Mouse (Mus musculus) midbrain, embryonic 12.5 days (tissue): Measurements from ENCODE around the gene Esrra. TPM values are rescaled to one million over a fixed set of nuclear protein-coding genes. Genes with fewer than 3 reads are reported as not detected.

Experiments
- ATAC-seq: fragments of 200-750 bp; cut with Nextera tagmentation; 2 replicates; pipeline ENCODE4 v1.8.0; 2017; ENCODE audit warnings: low read depth, moderate TSS enrichment, moderate library complexity; ENCODE audit not compliant: low FRiP score
- H3K27ac ChIP-seq: fragments of 300-500 bp; sonication (generic); replicated peaks from 2 replicates; pipeline ENCODE4 v1.5.1; 2016; ENCODE audit warnings: mild to moderate bottlenecking
- H3K27me3 ChIP-seq: fragments of 300-500 bp; sonication (generic); 2 replicates; pipeline ENCODE4 v1.6.1; 2016; ENCODE audit warnings: mild to moderate bottlenecking
- H3K36me3 ChIP-seq: fragments of 300-500 bp; sonication (generic); 2 replicates; pipeline ENCODE4 v1.6.1; 2016
- H3K4me1 ChIP-seq: fragments of 300-500 bp; sonication (generic); 2 replicates; pipeline ENCODE4 v1.6.1; 2016
- H3K4me2 ChIP-seq: fragments of 300-500 bp; sonication (generic); replicated peaks from 2 replicates; pipeline ENCODE4 v1.6.1; 2016; ENCODE audit warnings: mild to moderate bottlenecking, moderate library complexity
- H3K4me3 ChIP-seq: fragments of 300-500 bp; sonication (generic); 2 replicates; pipeline ENCODE4 v1.5.1; 2016; ENCODE audit warnings: mild to moderate bottlenecking
- H3K9ac ChIP-seq: fragments of 300-500 bp; sonication (generic); replicated peaks from 2 replicates; pipeline ENCODE4 v1.6.1; 2016; ENCODE audit warnings: mild to moderate bottlenecking, moderate library complexity
- H3K9me3 ChIP-seq: fragments of 300-500 bp; sonication (generic); 2 replicates; pipeline ENCODE4 v1.6.1; 2016; ENCODE audit warnings: mild to moderate bottlenecking
- WGBS: fragments of 180-500 bp; shearing (Covaris S2); methylation state at CpG from one replicate; pipeline ENCODE4 v1.1.7; 2016; 5-methylcytosine and 5-hydroxymethylcytosine counted together
- microRNA-seq: library from miRNA; unstranded; fragments of <30 nt; microRNA quantifications from one replicate; pipeline ENCODE4, GENCODE M21; 2017
- polyA plus RNA-seq: library from polyadenylated mRNA; unstranded; fragments of >200 nt; fragmentation: Nextera tagmentation; extraction: Ambion mirVana; gene quantifications from 2 replicates; pipeline ENCODE4 v1.2.1, GENCODE M21; 2016

The Esrra gene
- polyA plus RNA-seq, 1 experiment from 2014 or later, result 13.9 TPM

DNA sequence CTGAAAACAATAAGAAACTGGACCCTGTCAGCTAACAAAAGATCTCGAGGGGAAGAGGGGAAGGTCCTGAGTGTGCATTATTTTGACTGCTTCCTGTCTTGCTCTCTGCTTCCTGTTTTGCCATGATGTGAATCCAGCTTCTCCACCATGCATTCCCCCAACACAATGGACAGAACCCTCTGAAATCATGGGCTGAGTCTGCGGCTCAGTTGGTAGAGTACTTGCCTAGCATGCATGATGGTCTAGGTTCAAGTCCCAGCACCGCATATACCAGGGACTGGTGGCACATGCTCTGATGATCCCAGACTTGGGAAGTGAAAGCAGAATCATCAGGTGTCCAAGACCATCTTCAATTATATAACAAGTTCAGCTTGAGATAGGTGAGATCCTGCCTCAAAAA is 48.9 kb downstream of the Esrra start:
- Histone ChIP-seq H3K27ac (no peak overlapping the region), H3K4me1 (0 out of 2 replicates have a peak, but pooled peaks cover 3% of the 10 kb centered on the region), H3K27me3 (no peaks in the 10 kb centered on the region), H3K9me3 (no peaks in the 10 kb centered on the region), H3K4me2 (no peak overlapping the region), H3K4me3 (no peak overlapping the region), H3K36me3 (no peaks in the 10 kb centered on the region), H3K9ac (no peak overlapping the region)
- ATAC-seq, result no peak
- WGBS, result 72% methylated on average over 3 of the region's 3 CpGs

DNA sequence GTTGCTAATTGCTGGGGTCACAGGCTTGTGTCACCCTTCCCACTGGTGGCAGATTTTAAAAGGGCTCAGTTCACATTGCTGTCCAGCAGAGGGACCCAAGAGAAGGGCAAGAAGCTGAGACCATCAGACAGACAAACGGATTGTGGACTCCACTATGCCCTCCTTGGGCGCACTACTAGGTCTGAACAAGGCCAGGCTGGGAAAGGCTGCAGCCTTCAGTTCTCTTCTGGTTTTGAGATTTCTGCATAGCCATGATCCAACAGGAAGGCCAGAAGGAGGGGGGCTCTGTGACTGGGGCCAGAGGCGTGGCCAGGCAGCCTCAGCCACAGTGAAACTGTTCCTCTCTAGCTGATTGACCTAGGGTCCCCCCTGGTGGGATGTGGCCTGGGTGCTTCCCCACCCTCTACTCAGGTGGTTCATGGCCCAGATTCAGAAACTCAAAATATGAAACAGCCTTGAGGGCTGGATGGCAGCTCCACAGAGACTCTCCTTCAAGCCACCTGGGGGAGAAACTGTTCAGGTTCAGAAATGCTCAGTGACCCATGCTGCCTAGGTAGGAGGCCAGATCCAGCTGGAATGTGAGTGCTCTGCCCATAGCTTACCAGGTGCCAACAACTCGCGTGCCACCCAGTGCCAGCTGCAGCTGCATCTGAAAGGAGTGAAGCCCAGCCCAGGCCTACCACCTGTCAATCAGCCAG is 49.9 kb downstream of the Esrra start:
- 0 out of 2 replicates have a peak, but pooled peaks cover 3% of the 10 kb centered on the region for H3K4me1 ChIP-seq

GRCm38 (mm10) chr19:6869355-6869754 is 52.3 kb downstream of the Esrra start:
- H3K27ac ChIP-seq, result no peak overlapping the region
- no peak overlapping the region for H3K4me2 ChIP-seq
- no peaks in the 10 kb centered on the region for H3K36me3 ChIP-seq
- 0 out of 2 replicates have a peak, but pooled peaks cover 3% of the 10 kb centered on the region for H3K4me1 ChIP-seq
- H3K9ac ChIP-seq, result no peak overlapping the region
- no peak overlapping the region for H3K4me3 ChIP-seq
- no peaks in the 10 kb centered on the region for H3K9me3 ChIP-seq
- WGBS, result 22% methylated on average over 5 of the region's 5 CpGs
- ATAC-seq, result no peak
- H3K27me3 ChIP-seq, result no peaks in the 10 kb centered on the region

More for the DNA sequence above, 49.9 kb downstream of the Esrra start:
- no peak overlapping the region for H3K4me2 ChIP-seq
- no peaks in the 10 kb centered on the region for H3K9me3 ChIP-seq
- H3K27ac ChIP-seq, result no peak overlapping the region
- H3K36me3 ChIP-seq, result no peaks in the 10 kb centered on the region
- ATAC-seq, result no peak
- H3K9ac ChIP-seq, result no peak overlapping the region
- no peaks in the 10 kb centered on the region for H3K27me3 ChIP-seq
- 67% methylated on average over 5 of the region's 5 CpGs for WGBS
- H3K4me3 ChIP-seq, result no peak overlapping the region

DNA sequence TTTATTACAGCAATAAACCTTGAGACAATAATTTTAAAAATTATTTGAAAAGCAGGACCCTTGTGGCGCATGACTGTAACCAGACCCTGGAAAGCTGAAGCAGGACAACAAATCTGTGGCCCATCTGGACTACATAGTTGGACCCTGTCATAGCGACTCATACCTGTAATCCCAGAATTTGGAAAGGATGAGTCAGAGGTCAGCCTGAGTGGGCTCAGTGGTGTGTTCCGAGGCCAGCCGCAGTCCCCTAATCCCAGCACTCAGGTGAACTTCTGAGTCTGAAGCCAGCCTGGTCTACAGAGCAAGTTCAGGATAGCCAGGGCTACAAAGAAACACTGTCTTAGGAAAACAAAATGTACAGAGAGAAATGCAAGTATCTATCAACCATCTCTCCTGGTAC is 60.2 kb downstream of the Esrra start:
- Histone ChIP-seq H3K9me3 (no peaks in the 10 kb centered on the region), H3K4me2 (no peak overlapping the region), H3K27ac (no peak overlapping the region), H3K4me1 (peaks cover 5% of the 10 kb centered on the region; the same call in 1 of the 2 replicates), H3K36me3 (no peaks in the 10 kb centered on the region), H3K4me3 (no peak overlapping the region), H3K27me3 (0 out of 2 replicates have a peak, but pooled peaks cover 4% of the 10 kb centered on the region), H3K9ac (no peak overlapping the region)
- ATAC-seq, result no peak
- 97% methylated on average over 4 of the region's 4 CpGs for WGBS

Small RNAs within 50 kb of the gene (microRNA-seq; reads per million reads assigned to microRNA genes)
- 1.9 reads per million for gene Mir6990

Other genes starting within 250 kb of the Esrra start
- 7.9 and 10.8 TPM in 2 replicates for gene Rps6ka4, start 81.2 kb downstream of the Esrra start, polyA plus RNA-seq
- 0.69 and 1.1 TPM in 2 replicates for gene Ccdc88b, start 63.6 kb downstream of the Esrra start, polyA plus RNA-seq
- gene Trmt112, start 12.1 kb downstream of the Esrra start, polyA plus RNA-seq, result 129 and 139 TPM in 2 replicates
- gene Prdx5, start 11.7 kb downstream of the Esrra start, polyA plus RNA-seq, result 172 and 191 TPM in 2 replicates
- gene Catsperz, start 3.6 kb upstream of the Esrra start, polyA plus RNA-seq, result 0.68 and 0.97 TPM in 2 replicates
- gene Kcnk4, start 12.7 kb upstream of the Esrra start, polyA plus RNA-seq, result 0.19 and 0.52 TPM in 2 replicates
- gene Bad, start 20.0 kb upstream of the Esrra start, polyA plus RNA-seq, result 67.6 and 69.0 TPM in 2 replicates
- 37.7 and 38.3 TPM in 2 replicates for gene Gpr137, start 20.7 kb upstream of the Esrra start, polyA plus RNA-seq
- 265 and 314 TPM in 2 replicates for gene Ppp1r14b, start 53.2 kb upstream of the Esrra start, polyA plus RNA-seq
- 21.6 and 22.5 TPM in 2 replicates for gene Plcb3, start 54.7 kb upstream of the Esrra start, polyA plus RNA-seq
- 80.3 and 83.9 TPM in 2 replicates for gene Fkbp2, start 58.7 kb upstream of the Esrra start, polyA plus RNA-seq
- gene Vegfb, start 65.8 kb upstream of the Esrra start, polyA plus RNA-seq, result 34.3 and 35.0 TPM in 2 replicates
- 21.2 and 23.2 TPM in 2 replicates for gene Dnajc4, start 70.8 kb upstream of the Esrra start, polyA plus RNA-seq
- gene Nudt22, start 74.3 kb upstream of the Esrra start, polyA plus RNA-seq, result 18.7 and 19.0 TPM in 2 replicates
- 12.4 and 12.6 TPM in 2 replicates for gene Trpt1, start 74.3 kb upstream of the Esrra start, polyA plus RNA-seq
- gene Fermt3, start 97.7 kb upstream of the Esrra start, polyA plus RNA-seq, result 6.5 and 8.2 TPM in 2 replicates
- 315 and 316 TPM in 2 replicates for gene Stip1, start 118.2 kb upstream of the Esrra start, polyA plus RNA-seq
- 3.0 and 3.3 TPM in 2 replicates for gene Macrod1, start 135.0 kb upstream of the Esrra start, polyA plus RNA-seq
- 8.0 and 8.2 TPM in 2 replicates for gene Flrt1, start 183.9 kb upstream of the Esrra start, polyA plus RNA-seq